Mouse (Mus musculus) adrenal gland, postnatal 10 days (tissue): ENCODE measurements around the gene Trim62. TPM values are rescaled to one million over a fixed set of nuclear protein-coding genes. Genes with fewer than 3 reads are reported as not detected.

ENCODE experiments used
- DNase-seq: peaks from one replicate; pipeline ENCODE4 v3.0.0; 2021; ENCODE audit warnings: mixed read lengths
- total RNA-seq, 2 experiments: library from RNA; stranded (reverse); gene quantifications; 2 replicates each; pipeline ENCODE4 v1.2.3; 2021

The Trim62 gene
- total RNA-seq, 2 experiments from 2014 or later, result 10.6 to 11.5 TPM

DNA sequence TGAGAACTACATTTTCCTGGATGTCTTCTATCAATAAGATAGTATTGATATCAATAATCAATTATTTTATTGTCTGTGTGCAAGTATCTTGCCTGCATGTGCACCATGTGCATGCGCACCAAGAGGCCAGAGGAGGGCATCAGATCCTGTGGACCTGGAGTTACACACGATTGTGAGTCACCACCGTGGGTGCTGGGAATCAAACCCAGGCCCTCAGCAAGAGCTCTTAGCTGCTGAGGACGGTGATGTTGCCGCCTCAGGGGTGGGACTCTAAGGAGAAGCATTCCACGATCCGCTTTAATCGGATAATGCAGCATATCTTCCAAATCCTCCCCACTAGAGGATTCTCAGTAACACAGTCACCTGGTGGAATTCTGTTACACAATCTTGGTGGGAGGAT, 2.2 kb downstream of the Trim62 start:
- no peak for DNase-seq

DNA sequence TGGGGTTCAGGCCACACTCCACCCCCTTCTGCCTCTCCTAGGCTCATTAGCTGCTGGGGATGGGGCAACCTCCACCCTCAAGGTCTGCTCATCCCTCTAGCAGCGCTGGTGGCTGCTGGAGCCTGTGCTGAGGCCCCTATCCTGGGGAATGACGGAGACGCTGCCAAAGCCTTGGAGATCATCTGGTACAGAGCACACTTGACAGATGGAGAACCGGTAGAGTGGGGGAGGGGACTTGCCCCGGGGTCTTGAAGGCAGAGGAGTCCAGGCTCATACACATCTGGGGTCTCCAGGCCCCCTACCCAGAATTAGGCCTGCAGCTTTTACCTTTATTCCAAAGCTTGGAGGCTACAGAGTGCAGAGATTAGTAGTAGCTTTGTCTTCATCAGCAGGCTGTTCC, 3.2 kb downstream of the Trim62 start:
- DNase-seq, result peak; percentile 32

DNA sequence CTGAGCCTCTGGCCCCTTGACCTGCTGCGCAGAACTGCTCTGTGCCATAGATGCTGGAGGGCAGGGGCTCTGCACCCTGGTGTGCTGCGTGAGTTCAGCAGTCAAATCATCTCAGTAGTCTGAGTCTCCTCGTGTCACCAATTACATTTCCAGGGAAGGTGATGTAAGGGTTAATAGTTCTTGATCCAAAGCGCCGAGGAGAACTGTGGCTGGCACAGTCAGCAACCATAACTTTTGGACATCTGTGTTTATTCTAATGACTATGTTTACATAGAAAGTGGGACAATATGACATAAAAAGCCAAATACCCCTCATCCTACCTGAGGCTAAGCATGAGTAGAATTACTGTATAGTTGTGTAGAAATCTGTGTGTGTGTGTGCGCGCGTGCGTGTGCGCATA, 3.6 kb downstream of the Trim62 start:
- no peak for DNase-seq

- DNase-seq, result peak; percentile 69
Observed at GRCm38 (mm10) chr4:128887641-128888091, 4.3 kb downstream of the Trim62 start.

DNA sequence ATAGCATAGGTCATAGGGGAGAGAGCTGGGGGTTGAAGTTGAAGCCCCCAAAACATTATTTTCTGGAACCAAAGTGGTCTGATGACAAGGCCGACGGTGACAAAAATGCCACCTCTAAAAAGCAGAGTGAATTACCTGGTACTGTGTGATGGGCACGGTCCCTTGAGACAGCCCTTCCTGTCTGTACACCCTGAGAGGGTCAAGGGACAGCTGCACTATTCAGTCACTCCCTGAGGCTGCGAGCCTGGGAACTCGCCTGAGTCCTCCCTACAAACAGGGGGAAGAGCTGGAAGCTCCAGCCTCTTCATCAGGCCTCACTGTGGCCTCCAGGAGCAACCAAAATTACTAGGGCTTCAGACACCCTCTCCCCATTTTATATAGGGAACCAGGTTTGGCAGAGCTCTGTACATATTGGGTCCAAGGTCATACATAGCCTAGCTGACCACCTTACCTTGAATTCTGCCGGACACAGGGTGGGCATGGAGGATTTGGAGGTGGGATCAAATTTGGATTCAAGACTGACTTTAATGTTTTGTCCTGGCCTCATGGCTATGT, 5.1 kb downstream of the Trim62 start:
- DNase-seq, result no peak

DNA sequence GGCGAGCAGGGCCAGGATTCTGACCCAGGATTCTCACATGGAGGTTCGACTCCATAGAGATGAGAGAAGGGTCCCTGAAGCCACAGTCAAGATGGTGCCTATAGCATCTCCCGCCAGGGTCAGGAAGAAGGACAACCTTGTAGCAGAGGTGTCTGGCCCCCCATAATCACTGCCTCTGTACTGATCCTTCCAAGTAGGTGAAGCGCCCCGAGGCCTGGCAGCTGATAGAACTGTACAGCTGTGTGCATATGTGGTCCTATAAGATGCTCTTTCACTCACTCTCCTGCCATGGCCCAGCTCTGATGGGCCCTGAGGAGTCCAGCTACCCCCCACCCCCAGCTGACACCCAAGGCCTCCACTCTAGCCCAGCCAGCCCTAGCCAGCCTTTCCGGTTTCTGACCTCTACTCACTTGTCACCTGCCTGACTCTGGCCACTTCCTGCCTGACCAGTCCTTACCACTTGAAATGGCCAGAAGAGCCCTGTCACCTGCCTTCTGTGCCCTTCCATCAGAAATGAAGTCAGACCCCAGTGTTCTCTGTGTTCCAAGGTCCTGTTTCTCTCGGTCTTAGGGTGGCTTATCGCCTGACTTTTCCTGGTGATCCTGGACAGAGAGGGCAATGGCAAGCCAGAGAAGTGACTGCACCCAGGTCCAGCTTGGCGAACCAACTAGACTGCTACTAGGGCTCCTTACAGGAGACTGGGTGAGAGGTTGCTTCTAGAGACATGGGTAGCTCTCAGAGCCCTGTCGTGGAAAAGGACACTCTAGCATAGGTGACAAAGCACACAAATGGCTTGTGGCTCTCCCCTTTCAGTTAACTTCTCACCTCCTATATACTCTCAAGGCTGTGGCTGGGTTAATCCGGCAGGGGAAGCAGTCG, 6.6 kb downstream of the Trim62 start:
- DNase-seq, result no peak

DNA sequence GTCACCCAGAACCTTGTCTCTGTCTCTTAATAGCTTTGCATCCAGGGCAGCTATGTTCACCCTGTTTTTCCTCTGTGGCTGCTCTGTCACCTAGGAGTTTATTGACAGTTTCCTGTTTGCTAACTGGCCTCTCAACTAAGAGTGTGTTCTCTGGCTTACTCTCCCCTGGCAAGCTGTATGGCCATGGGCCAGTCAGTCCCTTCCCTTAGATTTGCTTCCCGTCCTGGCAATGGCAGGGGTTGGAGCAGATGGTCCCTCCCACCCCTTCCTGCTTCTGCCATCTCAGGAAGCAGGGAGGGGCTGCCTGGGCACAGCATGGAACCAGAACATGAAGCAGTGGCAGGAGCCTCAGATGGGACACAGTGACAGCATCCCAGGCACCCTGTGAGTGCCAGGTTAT, 7.8 kb downstream of the Trim62 start:
- DNase-seq, result peak; percentile 49

- no peak for DNase-seq
Observed at GRCm38 (mm10) chr4:128891746-128892145, 8.4 kb downstream of the Trim62 start.

- no peak for DNase-seq
Observed at GRCm38 (mm10) chr4:128892188-128892587, 8.8 kb downstream of the Trim62 start.

DNA sequence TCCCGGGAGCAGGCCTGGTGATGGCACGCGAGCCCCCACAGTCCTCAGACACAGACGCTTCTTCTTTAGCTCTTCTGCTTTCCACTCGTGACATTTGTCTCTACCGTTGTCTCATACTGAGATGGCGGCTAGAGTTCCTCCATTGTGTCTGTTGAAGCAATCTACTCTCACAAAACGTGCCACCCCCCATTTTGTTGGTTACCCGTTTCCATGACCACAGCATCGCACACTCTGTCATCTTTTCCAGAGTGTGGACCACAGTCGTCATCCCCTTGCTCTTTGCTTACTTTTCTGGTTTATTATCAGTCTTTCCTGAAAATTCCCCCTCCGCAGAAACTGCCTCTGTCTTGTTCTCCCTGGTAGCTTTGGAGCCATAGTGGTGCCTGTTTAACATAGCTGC, 10.7 kb downstream of the Trim62 start:
- no peak for DNase-seq

- DNase-seq, result no peak
Observed at GRCm38 (mm10) chr4:128895841-128896240, 12.5 kb downstream of the Trim62 start.

DNA sequence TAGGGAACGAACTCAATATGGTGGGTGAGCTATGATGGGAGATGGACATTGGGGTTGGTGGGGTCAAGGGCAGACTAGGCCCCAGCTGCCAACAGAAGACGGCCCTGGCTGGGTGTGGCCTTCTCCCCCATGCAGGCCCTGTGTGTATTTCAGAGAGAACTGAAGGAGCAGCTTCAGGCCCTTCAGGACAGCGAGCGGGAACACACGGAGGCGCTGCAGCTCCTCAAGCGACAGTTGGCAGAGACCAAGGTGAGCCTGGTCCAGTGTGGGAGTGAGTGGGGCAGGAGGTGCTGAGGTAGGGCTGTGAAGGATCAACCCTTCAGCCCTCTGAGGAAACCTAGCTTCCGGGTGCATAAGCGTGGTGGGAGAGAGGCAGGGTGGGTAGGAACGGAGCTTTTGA, 13.3 kb downstream of the Trim62 start:
- DNase-seq, result no peak

DNA sequence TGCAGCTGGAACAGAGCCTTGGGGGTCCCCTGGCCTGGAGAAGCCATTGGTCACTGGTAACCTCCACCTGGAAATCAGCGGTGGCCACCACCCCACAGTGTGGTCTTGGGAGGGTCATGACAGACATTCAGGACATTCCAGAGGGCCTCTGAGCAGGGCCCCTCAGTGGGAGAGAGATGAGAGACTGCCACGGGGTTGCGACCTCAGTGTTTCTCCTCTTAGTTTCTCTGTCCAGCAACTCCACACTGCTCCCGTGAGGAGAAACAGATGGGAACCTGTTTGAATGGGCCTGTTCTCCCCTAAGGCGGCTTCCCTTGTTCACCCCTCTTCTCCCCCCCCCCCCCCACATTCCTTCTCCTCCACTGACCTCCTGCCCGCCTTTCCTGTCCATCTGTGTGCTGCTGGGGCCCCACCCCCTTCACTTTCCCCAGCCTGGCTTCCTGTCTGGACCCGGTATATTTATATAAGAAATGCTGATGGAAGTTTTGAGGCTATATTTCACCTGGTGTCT, 14.6 kb downstream of the Trim62 start:
- DNase-seq, result no peak

DNA sequence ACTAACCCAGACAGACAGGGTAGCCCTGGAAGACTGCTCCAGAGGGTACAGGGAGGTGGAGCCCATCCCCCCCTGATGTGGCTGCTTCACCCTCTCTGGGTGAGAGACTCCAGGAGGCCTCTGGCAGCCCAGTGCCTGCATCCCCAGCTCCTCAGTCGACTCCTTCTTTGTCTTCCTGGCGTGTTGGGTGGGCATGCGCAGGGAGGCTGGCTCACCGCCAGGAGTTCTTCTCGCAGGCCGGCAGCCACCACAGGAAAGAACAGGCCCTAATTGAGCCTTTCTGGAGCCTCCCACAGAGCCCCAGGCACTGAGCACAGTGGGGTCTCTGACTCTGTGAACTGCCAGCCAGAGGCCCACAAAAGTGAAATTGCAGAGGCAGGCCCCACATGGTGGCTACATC, 16.0 kb downstream of the Trim62 start:
- DNase-seq, result peak; percentile 79

GRCm38 (mm10) chr4:128900484-128900883, 17.1 kb downstream of the Trim62 start:
- no peak for DNase-seq

DNA sequence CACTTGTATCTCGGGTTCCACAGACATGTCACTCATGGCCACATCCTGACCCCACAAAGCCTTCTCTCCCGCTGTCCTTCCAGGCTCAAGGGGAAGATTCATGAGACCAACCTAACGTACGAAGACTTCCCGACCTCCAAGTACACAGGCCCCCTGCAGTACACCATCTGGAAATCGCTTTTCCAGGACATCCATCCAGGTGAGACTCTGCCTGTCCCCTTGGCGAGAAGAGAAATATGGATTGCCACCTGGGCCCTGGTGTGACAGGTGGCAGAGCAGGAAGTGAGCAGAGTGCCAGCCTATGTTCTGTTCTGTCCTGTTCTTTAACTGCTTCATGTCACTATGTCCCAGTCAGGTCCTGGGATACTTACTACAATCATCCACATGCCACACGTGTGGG, 19.0 kb downstream of the Trim62 start:
- DNase-seq, result no peak

GRCm38 (mm10) chr4:128904035-128904800, 20.8 kb downstream of the Trim62 start:
- no peak for DNase-seq

DNA sequence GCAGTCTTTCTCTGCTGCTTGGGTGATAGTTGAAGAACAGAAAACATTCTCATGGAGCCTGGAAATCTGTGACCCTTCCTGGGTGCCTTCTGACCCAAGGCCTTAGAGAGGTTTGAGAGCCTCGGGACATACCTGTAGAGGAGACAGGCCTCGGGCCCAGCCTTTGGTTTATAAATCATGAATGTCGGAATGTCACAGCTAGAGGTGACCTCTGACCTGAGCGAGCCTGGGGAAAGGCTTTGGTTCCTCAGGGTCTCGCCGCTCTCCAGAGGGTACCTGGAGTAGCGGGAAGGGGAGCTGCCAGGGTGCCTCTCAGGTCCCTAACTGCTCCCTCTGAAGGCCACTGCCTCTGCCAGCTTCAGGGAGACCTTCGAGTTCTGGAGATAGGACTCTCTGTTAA, 21.9 kb downstream of the Trim62 start:
- DNase-seq, result no peak

GRCm38 (mm10) chr4:128906757-128907156, 23.4 kb downstream of the Trim62 start:
- no peak for DNase-seq

DNA sequence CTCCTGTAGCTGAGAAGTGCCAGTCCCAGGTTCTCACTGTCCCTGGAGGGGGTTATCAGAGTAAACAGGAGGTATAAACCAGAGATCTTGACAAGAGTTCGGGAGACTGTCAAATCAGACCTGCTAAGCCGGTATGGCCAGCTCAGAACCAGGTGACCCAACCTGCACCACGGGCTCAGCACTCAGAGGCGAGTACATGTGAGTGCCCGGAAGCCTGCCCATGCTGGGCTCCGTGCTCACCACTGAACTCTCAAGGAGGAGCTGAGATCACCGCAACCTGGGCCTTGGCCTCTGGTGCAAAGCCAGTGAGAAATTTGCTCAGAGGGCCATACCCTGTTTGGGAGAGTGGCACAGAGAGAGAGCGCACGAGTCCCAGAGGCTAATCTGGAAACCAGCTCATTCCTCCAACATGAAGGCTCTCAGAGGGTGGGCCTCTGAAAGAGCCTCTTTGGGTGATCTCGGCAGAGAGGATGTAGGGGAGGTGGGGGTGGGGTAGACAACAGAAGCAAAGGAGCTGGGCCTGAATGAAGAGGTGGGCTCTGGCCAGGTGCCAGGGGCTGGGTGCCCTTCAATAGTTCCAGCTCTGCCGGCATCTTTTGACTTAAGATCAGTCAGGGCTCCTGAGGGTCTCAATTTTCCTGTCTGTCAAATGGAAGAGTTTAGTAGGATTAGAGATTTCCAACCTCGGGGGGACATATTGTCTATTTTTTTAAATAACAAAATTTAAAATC, 24.0 kb downstream of the Trim62 start:
- DNase-seq, result no peak

GRCm38 (mm10) chr4:128908586-128909377, 25.4 kb downstream of the Trim62 start:
- peak; percentile 55 for DNase-seq
